Mouse (Mus musculus) embryonic fibroblast, embryonic 13.5 days (primary cell): Measurements from ENCODE around the gene Pknox1.

Experiments
- CTCF ChIP-seq: IDR thresholded peaks from 2 replicates; pipeline ENCODE4 v1.5.1; 2011; ENCODE audit warnings: mild to moderate bottlenecking, control low read depth, low read length, moderate library complexity, borderline replicate concordance; ENCODE audit not compliant: insufficient read depth
- POLR2A ChIP-seq: IDR thresholded peaks from 2 replicates; pipeline ENCODE4 v1.6.1; 2011; ENCODE audit warnings: low read depth, mild to moderate bottlenecking, control low read depth, low read length, moderate library complexity

DNA sequence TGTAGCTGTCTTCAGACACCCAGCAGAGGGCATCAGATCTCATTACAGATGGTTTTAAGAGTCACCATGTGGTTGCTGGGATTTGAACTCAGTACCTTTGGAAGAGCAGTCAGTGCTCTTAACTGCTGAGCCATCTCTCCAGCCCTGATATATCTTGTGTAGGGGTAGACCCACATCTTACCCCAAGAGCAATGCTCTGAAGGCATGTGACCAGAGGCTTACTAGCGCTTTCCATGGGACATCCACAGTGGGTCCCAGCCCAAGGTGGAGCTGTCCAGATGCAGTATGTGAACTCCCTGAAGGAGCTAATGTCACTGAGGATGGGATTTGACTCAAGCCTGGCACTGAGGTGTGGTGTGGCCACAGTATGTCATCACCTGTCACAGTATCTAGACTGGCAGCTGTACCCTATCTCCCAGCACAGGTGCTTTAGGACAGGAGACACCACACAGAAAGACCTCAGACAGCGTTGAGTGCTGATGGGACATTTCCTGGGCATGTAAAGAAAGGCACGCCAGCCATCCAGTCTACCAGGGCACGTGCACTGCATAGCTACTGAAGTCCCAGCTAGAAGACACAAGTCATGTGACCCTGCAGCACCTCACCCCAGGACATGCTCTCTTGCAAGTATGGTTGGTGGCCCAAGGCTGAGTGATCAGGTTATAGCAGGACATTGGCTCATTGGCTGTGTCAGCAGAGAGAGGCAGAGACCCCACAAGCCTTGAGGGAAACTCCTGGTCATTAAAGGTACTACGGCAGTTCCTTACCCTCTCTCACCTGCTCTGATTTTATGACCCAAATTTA is 81.9 kb downstream of the Pknox1 start:
- TF ChIP-seq CTCF (no peak), POLR2A (no peak)
